Mouse (Mus musculus) layer of hippocampus, postnatal 36 days (tissue): ENCODE measurements around the gene Churc1. TPM values are rescaled to one million over a fixed set of nuclear protein-coding genes. Genes with fewer than 3 reads are reported as not detected.
A peak's percentile ranks its signal among the peaks of the same experiment; 100 is the strongest.

Experiments
- DNase-seq, 2 experiments: peaks; one replicate each; pipeline ENCODE4 v3.0.0; 2022
- total RNA-seq, 2 experiments: library from RNA; stranded (reverse); gene quantifications; 2 replicates each; pipeline ENCODE4 v1.2.3; 2021

Gene Churc1
- total RNA-seq, 2 experiments from 2014 or later: 33.0 to 34.6 TPM

DNA sequence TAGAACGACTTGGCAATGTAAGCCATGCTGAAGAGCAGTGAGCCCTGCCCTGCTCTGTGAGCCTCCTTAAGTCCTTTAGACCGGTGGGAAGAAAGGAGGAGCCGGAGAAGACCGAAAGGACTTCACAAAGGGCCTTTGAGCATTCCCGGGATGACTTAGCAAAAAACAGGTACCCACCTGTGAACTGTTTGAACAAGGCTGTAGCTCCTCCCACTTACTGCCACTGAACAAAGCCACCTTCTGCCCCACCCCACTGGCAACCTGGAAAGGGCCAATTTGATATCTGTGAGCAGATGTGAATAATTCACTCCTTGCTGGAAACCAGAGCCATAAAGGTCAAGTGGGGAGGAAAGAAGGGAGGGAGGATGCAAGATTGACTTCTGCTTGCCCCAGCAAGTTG, 30.0 kb downstream of the Churc1 start, which contains the start of gene Gpx2:
Gene Gpx2, minus strand, starts transcription at position 205 of the 400 bp plus-strand sequence.
- DNase-seq: no peak

DNA sequence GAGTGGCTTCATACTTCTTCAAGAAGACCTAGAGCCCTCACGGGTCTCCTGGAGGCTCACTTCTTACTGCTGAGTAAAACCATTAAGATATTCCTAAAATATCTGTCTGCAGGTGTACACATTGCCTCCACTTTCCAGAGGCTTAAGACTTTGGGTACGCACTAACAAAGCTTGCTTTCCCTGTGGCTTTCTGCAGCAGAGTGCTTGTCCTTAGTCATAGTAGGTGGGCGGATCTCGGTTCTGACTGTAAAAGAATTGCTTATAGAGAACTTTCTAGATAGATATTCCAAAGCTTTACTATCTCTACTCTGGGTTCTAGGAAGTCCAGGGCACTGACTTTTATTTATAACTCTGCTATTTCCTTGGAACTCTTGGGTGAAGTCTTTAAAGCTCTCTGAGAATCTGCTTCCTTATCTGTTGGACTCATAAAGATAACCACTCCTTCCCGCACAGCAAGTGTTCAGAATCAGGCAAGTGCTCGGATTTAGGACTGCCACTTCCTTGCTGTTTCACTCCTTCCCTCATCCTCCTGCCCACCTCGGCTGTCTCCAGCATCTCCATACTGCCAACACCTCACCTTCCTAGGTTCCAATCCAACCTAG, 31.7 kb downstream of the Churc1 start:
- DNase-seq: no peak

DNA sequence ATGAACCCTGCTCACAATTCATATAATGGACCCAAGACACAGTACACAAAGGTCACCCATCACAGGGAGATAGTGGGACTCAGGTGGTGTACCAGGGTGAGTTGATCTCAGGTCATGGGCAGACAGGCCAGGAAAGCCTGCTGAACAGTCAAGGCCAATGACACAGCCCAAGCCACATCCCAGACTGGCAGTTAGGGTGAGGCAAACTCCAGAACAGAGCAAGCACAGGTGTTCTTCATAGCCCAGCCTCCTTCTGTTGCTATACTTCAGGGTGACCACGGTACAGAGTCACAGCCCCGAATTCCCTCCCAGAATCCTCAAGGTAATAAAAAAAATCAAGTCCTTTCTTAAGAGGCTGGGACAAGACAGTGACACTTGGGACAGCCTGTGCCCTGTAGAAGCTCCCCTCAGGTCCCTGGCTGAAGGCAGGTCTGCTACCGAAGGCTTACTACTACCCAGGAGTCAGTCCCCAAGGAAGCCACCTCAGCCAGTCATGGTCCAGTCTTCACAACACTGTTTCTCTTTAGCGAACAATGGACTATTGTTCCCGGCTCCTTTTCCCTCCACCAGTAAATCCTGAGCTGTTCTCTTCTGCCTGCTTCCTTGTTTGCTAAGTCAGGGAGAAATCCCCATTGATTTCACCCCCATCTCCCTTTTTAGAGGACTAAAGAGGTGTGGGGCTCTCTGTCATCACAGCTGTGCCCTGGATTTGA, 32.8 kb downstream of the Churc1 start:
- no peak for DNase-seq

DNA sequence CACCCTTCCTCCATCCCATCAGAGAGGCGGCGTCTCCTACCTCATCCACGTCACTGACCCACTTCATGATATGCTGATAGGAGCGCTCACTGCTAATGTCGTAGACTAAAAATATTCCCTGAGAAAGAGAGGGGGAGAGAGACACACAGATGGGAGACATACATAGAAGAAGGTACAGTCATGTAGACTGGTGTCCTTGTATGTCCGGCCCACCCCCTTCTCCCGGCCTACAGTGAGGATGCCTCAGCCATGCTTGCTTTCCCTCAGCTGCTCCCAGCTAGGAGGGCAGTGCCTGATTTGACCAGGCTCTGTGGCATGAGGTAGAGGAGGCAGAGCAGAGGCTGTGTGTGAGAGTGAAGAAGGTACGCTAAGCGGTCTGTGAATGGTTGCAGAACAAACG, 37.7 kb downstream of the Churc1 start:
- no peak for DNase-seq

DNA sequence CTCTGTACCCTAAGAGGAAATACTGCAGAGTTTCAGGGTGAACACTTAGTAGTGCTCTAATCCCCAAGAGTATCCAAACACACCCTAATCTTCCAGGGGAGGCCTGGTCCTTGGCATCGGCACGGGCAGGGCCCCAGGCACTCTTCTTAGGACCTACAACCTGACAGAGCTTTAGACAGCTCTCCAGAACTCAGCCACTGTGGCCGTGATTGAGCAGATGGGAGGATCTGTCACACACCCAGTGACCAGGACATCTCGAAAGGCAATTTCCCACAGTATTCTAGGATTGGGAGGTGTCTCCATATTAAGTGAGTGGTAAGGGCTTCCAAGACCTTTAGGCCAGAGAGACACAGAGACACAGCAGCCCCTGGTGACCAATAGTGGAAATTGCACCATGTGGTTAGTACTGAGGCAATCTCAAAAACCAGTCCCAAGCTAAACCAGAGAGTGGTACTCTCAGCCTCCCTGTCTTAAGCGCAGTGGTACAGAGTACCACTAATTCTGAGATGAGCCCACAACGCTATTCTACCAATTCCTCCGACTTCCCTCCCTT, 38.4 kb downstream of the Churc1 start:
- DNase-seq: no peak

DNA sequence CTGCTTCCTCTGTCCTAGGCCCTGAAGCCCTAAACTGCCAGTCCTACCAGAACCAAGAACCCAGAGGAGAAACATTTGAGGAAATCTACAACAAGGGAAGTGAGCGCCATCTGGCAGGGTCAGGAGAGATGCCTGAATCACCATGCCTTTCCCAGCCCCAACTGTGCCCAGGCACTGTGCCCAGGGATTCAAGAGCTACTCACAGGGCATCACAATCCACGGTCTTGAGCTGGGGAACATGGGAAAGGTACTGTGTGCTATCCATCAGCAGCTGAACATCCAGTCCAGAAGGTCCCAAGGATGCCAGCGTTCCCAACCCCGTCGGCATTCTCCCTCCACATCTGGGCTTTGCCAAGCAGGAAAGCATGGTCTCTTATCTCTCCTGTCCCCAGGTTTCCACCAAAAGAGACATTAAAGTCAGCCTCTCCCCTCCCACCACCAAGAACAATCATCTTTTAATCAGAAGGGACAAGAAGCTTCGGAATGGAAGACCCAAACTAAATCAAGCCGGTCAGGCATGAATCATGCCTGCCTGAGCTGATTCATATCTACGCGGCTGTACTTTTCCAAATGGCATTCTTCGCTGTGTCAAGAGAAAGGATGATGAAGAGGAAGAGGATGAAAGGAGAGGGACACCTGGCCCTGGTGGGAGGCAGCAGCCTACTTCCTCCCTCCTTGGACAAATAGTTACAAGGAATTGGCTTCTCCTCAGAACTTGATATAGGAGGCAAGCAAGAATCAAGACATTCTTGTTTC, 39.9 kb downstream of the Churc1 start:
- DNase-seq: no peak

DNA sequence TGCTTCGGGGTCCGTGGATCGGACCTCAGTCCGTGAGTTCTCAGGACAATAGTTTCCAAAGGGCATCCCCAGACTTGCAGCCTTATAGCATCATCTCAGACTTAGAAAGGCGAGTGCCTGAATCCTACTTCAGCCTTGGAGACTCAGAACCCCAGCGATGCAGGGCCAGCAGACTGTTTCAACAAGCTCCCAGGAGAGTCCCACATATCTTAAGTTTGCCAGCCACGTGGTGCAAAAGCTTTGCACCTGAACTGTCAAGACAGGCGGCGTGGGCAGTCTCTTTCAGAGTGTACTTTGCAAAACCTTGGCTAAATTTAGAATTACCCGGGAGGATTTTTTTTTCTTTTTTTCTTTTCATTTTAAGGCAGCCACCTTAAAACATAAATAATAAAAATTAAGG, 42.5 kb downstream of the Churc1 start:
- no peak for DNase-seq

DNA sequence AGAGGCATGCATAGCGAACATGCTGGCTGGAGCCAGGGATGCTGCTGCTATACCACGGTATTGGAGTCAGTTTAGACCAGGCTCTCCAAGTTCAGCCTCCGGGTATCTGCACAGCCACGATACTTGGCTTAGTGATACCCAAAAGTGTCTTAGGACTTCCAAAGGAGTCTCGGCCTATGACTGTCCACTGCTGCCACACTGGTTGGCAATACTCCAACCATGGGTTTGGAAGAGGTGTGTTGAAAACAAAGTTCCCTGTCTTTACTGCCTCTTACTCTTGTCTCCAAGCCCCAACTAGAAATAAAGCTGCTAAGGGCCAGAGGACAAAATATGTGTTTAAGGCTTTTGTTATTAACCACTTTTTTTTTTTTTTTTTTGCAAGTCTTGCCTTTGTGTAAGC, 45.2 kb downstream of the Churc1 start:
- DNase-seq: no peak

DNA sequence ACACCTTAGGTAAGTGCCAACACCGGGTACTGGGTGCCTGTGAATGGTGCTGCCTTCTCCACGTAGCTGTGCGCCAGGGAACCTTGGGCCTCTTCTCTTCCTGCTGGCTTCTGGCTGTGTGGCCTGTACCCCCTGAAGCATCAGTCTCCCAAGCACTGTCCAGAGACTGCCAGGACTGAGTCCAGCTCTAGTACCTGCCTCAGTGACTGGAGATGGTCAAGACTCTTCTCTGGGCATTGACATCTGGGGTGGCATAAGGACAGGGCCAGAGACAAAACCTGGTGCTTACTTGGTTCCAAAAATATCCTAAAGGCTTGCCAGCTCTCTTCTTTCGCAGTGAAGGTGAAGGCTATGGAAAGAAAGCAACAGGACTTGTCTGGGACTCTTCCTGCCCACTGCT, 45.7 kb downstream of the Churc1 start:
- DNase-seq: no peak

DNA sequence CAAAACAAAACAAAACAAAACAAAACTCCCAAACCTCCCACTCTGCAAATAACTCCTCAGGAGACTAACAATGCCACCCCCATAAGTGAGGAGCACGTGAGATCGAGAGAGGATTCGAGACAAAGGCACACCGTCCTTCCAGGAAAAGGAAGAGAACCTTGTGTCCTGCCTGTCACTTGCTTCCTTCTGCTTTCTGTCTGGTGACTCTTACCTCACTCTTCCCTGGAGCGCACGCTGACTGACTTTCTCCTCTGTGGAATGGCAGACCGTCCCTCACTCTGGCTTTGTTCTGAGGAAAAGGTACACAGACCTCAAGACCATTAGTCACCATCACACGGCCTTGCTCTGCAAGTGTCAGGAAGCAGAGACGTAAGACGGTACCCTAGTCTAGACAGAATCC, 48.2 kb downstream of the Churc1 start:
- no peak for DNase-seq

DNA sequence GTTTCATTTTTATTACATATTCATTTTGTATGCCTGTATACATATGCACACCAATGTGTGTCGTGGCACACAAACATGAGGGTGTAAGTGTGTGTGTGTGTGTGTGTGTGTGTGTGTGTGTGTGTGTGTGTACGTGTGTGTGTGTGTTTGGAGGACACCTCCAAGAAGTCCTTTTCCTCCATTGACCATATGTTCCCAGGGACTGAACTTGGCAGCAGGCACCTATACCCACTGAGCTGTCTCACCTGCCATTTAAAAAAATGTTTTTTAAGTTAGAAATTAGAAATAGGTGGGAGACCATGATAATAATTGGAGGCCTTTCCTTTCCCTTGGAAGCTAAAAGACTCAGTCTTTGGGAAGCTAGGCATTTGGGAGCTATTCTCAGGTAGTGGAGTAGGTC, 48.8 kb downstream of the Churc1 start:
- no peak for DNase-seq

DNA sequence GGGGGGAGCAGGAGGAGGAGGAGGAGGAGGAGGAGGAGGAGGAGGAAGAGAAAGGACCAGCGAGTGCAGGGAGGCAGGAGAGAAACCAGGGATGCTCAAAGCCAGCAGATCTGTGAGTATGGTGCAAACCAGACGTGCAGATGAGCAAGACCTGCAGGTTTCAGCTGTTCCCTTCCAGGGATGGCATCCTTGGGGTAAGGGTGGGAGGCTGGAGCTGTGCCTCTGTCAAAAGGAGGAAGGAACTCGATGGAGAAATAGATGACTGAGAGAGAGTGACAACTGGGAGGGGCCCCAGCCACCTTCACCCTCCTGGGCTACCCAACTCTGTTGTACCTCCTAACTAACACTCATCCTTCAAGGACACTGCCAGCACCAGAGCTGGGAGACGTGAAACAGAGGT, 51.4 kb downstream of the Churc1 start:
- no peak for DNase-seq

DNA sequence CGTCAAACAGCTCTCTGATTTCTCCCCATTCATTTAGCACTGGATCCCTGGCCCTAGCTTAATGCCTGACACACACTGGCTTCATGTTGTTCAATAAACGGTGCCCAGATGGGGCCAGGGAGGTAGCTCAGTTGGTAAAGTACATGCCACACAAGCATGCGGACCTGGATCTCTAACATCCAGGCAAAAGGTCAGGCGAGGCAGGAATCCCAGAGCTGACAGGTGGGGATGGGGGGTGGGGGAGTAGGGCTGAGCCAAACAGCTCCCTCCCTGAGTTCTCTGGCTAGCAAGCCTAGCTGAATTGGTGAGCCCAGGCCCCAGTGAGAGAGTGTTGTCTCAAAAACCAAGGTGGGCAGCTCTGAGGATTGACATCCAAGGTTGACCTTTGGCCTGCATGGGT, 51.8 kb downstream of the Churc1 start:
- no peak for DNase-seq

DNA sequence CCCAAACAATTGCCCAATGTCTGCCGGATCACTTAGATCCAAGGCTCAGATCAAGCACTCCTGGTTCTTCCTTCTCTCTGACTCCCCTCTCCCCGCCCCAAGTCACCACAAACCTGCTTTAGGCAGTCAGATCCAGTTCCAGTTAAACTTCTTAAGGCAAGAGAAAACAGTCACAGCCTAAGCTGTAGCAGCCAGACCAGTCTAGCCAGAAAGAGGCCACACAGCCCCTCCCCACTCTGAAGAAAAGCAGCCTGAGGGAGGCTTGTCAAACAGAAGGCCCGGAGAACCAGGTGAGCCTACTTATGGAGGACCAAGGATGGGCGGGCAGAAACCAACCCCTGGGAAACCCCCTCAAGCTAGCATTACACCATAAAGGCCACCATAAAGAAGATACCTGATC, 52.8 kb downstream of the Churc1 start:
- no peak for DNase-seq

DNA sequence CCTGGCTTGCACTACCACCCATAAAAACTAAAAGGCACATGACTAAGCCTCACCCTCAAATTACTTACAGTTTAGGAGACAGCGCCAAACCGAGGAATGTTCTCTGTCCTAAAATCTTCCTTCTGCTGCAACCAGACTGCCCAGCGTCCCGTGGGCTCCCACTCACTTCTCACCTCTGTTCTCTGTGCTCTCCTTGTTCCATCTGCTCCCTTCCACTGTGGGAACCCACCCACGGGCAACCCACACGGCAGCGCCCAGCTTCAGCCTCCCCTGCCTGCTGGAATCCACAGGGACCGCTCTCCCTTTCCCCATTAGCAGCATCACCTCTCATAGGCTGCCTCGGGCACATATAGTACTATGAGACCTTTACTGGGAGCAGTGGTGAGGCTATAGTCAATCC, 53.6 kb downstream of the Churc1 start:
- DNase-seq: peak in 1 of 2 experiments; percentile 53

DNA sequence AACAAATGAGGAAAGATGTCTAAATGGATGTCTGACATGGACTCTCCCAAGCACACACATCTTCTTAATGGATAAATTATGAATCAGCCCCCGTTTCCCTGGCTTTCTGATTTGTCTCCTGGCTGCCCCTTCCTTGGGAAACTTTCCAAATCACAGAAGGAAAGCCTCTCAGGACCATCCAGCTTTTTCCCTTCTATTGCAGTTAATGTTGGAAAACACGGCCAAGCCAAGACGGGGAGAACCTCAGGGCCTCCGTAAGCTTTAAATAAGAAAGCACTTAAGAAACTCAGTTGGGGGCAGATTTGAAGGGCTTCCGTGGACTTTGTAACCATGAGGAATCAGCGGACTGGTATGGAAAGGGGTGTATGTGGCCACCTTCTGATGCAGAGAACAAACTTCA, 54.5 kb downstream of the Churc1 start:
- no peak for DNase-seq

DNA sequence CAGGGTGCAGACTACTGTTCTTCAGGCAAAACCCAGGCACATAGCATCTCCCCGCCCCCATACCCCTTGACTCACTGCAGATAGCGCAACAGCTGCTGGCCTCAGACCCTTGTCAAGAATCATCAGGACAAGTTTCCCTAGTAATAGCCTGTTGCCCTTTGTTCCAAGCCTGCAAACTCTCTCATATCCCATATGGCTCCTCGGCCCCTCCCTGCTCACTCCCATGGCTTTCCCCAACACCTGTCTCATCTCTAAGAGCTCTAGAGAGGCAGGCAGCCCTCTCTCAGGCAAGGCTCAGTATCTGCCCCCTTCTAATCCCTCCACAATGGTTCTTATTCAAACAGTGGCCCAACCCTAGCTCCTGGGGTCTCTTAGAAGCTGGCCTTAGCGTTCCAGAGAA, 55.3 kb downstream of the Churc1 start:
- no peak for DNase-seq

DNA sequence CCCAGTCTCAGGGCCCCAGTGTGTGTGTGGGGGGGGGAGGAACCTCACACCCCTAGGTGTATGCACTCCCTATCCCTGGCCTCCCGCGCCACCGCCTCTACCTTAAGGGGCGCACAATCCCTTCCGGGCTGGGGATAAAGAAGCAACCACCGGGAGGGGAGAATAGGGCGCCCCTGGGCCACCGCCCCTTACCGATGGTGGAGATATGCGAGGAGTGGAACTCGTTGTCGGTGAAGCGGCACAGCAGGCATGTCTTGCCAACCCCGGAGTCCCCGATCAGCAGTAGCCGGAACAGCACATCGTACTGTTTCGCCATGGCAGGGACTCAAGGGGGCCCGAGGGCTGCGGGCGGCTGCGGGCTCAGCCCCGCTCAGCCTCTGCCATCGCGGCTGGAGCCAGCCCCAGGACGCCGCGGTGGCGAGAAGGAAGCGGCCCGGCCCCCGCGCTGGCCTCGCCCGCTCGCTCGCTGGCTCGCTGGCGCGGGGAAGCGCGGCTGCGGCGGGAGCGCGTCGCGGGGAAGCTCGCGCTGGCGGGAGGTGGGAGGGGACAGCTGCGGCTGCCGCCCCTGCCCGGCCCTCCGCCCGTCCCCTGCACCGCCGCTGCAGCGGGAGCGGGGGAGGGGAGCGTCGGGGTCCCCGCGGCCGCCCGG, 56.8 kb downstream of the Churc1 start:
- DNase-seq: peak; percentile 53 to 62

DNA sequence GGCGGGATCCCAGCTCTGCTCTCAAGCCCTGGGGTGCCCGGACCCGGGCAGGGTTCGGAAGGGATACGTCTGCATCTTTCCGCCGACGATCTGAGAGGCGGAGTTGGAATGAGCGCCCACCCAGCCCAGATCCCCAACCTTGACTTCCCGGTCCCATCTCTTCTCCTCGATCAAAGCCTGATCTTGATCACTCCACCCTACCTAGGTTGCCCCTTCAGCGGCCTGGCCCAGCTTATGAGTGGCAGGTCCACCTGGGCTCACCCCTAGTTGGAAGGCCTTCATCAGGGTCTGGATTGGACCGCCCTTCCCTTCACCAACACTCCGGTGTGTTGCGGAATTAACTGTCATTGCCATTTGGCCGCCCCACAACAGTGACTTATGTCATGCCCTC, 57.3 kb downstream of the Churc1 start, which contains the start of gene Rab15:
Gene Rab15, minus strand, starts transcription at position 258 of the 391 bp plus-strand sequence.
- DNase-seq: no peak

DNA sequence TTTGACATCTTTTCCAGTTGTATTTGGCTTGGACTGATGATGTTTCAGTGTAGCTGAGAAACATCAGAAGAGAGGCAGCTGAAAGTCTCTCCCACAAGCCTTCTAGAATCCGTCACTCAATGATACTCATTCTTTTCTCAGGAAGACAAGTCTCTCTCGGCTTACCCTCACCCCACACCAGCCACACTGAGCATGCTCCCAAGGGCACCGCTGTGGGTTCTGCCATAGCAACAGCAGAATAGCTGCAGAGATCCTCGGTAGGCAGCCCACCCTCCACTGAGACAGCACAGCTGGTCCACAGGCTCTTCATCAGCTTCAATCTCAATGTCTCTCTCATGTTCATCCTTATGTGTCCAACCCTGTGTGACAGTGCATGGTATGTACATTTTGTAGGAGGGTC, 59.9 kb downstream of the Churc1 start:
- DNase-seq: no peak

DNA sequence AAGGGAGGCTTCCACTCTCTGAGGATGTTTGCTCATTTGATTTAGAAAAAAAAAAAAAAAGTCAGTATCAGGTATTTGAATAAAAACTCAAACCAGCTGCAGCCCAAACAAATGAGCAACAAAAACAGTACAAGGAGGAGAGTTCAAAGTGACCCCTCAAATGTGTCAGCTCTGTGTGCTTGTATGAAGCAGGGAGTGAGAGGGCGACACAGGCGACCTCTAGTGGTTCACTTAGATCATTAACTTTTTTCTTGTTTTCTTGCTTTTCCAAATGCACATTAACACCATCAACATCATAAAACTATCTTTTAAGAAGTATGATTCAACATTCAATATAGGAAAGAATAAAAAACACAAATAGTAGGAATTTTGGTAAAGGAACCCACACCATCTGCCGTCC, 67.4 kb downstream of the Churc1 start:
- no peak for DNase-seq
